ENCODE assay signal across 11 mouse cellular contexts in genomic region chr6:30381116-30381515, GRCm38 (mm10). TPM values are rescaled to one million over a fixed set of nuclear protein-coding genes. Genes with fewer than 3 reads are reported as not detected.
DNase-seq lines count a peak whose midpoint lies in the region; ATAC-seq lines count a peak whose summit lies in the region.
"Had no signal": no experiment of that assay in that cellular context is flagged by ENCODE, and none has a peak within 500 bp of the region (broad histone marks: within the 10 kb centered on the region; RNA-seq: fewer than 3 reads in every experiment).

No protein-coding gene starts in this region.

- H3K9ac ChIP-seq in hindbrain, embryonic 14.5 days, result no peak overlapping the region
- no peak overlapping the region for H3K9ac ChIP-seq in hindbrain, embryonic 13.5 days
- H3K9ac ChIP-seq in forebrain, embryonic 13.5 days, result no peak overlapping the region
- H3K9ac ChIP-seq: liver, embryonic 15.5 days had no signal

- 68% methylated on average over 3 of the region's 3 CpGs for WGBS in hindbrain, embryonic 14.5 days
- 75% methylated on average over 3 of the region's 3 CpGs for WGBS in hindbrain, embryonic 13.5 days
- 67% methylated on average over 3 of the region's 3 CpGs for WGBS in forebrain, embryonic 13.5 days

- no peak overlapping the region for H3K4me3 ChIP-seq in hindbrain, embryonic 14.5 days (replicated peaks; ENCODE audit: low read length)
- no peak overlapping the region for H3K4me3 ChIP-seq in hindbrain, embryonic 13.5 days
- H3K4me3 ChIP-seq in forebrain, embryonic 13.5 days, result no peak overlapping the region
- H3K4me3 ChIP-seq: forebrain, embryonic 10.5 days; liver, embryonic 15.5 days had no signal

- ATAC-seq in hindbrain, embryonic 14.5 days (ENCODE audit: low FRiP score), result no peak
- ATAC-seq in hindbrain, embryonic 13.5 days (ENCODE audit: low FRiP score), result no peak
- no peak for ATAC-seq in forebrain, embryonic 13.5 days

- H3K4me1 ChIP-seq in hindbrain, embryonic 14.5 days (replicated peaks; ENCODE audit: control insufficient read depth, insufficient read depth, low read length), result no peaks in the 10 kb centered on the region
- H3K4me1 ChIP-seq in hindbrain, embryonic 13.5 days (replicated peaks), result no peaks in the 10 kb centered on the region
- no peaks in the 10 kb centered on the region for H3K4me1 ChIP-seq in forebrain, embryonic 13.5 days
- H3K4me1 ChIP-seq: forebrain, embryonic 10.5 days; liver, embryonic 15.5 days had no signal

- H3K27ac ChIP-seq in hindbrain, embryonic 14.5 days, result no peak overlapping the region
- no peak overlapping the region for H3K27ac ChIP-seq in hindbrain, embryonic 13.5 days
- H3K27ac ChIP-seq in forebrain, embryonic 13.5 days, result no peak overlapping the region
- H3K27ac ChIP-seq: forebrain, embryonic 10.5 days; liver, embryonic 15.5 days had no signal

- H3K27me3 ChIP-seq in hindbrain, embryonic 14.5 days (ENCODE audit: control insufficient read depth, insufficient read depth, low read length), result no peaks in the 10 kb centered on the region
- H3K27me3 ChIP-seq in hindbrain, embryonic 13.5 days, result no peaks in the 10 kb centered on the region
- H3K27me3 ChIP-seq in forebrain, embryonic 13.5 days, result no peaks in the 10 kb centered on the region
- H3K27me3 ChIP-seq: liver, embryonic 15.5 days had no signal

- peaks cover 94% of the 10 kb centered on the region for H3K36me3 ChIP-seq in hindbrain, embryonic 14.5 days (replicated peaks; ENCODE audit: control insufficient read depth, insufficient read depth)
- peaks cover 89% of the 10 kb centered on the region for H3K36me3 ChIP-seq in hindbrain, embryonic 13.5 days
- H3K36me3 ChIP-seq in forebrain, embryonic 13.5 days (ENCODE audit: poor library complexity, severe bottlenecking), result peaks cover 87% of the 10 kb centered on the region

- H3K9me3 ChIP-seq in hindbrain, embryonic 14.5 days (ENCODE audit: control insufficient read depth, low read length), result no peaks in the 10 kb centered on the region
- H3K9me3 ChIP-seq in hindbrain, embryonic 13.5 days, result no peaks in the 10 kb centered on the region
- H3K9me3 ChIP-seq in forebrain, embryonic 13.5 days (replicated peaks), result no peaks in the 10 kb centered on the region
- H3K9me3 ChIP-seq: forebrain, embryonic 10.5 days; liver, embryonic 15.5 days had no signal

- no peak overlapping the region for H3K4me2 ChIP-seq in hindbrain, embryonic 14.5 days (replicated peaks)
- no peak overlapping the region for H3K4me2 ChIP-seq in hindbrain, embryonic 13.5 days
- H3K4me2 ChIP-seq in forebrain, embryonic 13.5 days, result no peak overlapping the region
- H3K4me2 ChIP-seq: liver, embryonic 15.5 days had no signal

- DNase-seq in hindbrain, embryonic 14.5 days (ENCODE audit: low spot score), result peak; percentile 64
- peak; percentile 59 for DNase-seq in right cerebral cortex, postnatal 4 days
- DNase-seq in right cerebral cortex, adult 2 months (ENCODE audit: low spot score in 2 of 2), result no peak
- peak; percentile 36 for DNase-seq in embryo, embryonic 9.5 days (ENCODE audit: extremely low spot score)
- DNase-seq in thymus, postnatal 25 days, result peak; percentile 36
- no peak for DNase-seq in adrenal gland, postnatal 14 days
- DNase-seq: cerebellum, adult 11-12 months had no signal

RNA-seq across cellular contexts. Expression of gene Zc3hc1, which starts 9.7 kb away (rescaled TPM):
- polyA plus RNA-seq in hindbrain, embryonic 14.5 days (2014; fragmentation: Nextera tagmentation; extraction: Ambion mirVana), result 62.5 and 65.3 TPM in 2 replicates
- 64.9 and 71.4 TPM in 2 replicates for polyA plus RNA-seq in hindbrain, embryonic 13.5 days (2015; fragmentation: Nextera tagmentation; extraction: Ambion mirVana)
- polyA plus RNA-seq in forebrain, embryonic 13.5 days (2015; fragmentation: Nextera tagmentation; extraction: Ambion mirVana), result 69.2 and 77.7 TPM in 2 replicates
- total RNA-seq in adrenal gland, postnatal 14 days (2021), result 16.4 and 22.4 TPM in 2 replicates

RNA-seq across cellular contexts. Expression of gene Klhdc10, which starts 20.6 kb away (rescaled TPM):
- polyA plus RNA-seq in hindbrain, embryonic 14.5 days (2014; fragmentation: Nextera tagmentation; extraction: Ambion mirVana), result 51.1 and 63.1 TPM in 2 replicates
- 32.9 and 34.2 TPM in 2 replicates for polyA plus RNA-seq in hindbrain, embryonic 13.5 days (2015; fragmentation: Nextera tagmentation; extraction: Ambion mirVana)
- 26.9 and 28.5 TPM in 2 replicates for polyA plus RNA-seq in forebrain, embryonic 13.5 days (2015; fragmentation: Nextera tagmentation; extraction: Ambion mirVana)
- 72.4 and 72.6 TPM in 2 replicates for total RNA-seq in adrenal gland, postnatal 14 days (2021)

Comparison
In these comparisons a context has a peak if more than half of its experiments do, and no peak if none do; other contexts are left out.
1. DNase-seq: peak in hindbrain, embryonic 14.5 days (single experiment), right cerebral cortex, postnatal 4 days (single experiment), embryo, embryonic 9.5 days (single experiment) and thymus, postnatal 25 days (single experiment); none in right cerebral cortex, adult 2 months (0 of 2) and adrenal gland, postnatal 14 days (single experiment).